Mouse (Mus musculus) cerebellum, adult 2 months (tissue): ENCODE measurements around the gene Vmn1r81. TPM values are rescaled to one million over a fixed set of nuclear protein-coding genes. Genes with fewer than 3 reads are reported as not detected.

ENCODE experiments used
- DNase-seq, 2 experiments: peaks; one replicate each; pipeline ENCODE4 v3.0.0; 2021
- H3K27ac ChIP-seq: fragments of 200-500 bp; 2 replicates; pipeline ENCODE4 v1.5.1; 2012; ENCODE audit warnings: low read length, control low read depth, inconsistent platforms; ENCODE audit not compliant: insufficient read depth
- H3K27me3 ChIP-seq: fragments of 200-500 bp; 2 replicates; pipeline ENCODE4 v1.6.1; 2012; ENCODE audit warnings: inconsistent platforms, mild to moderate bottlenecking, low read length, moderate library complexity; ENCODE audit not compliant: control insufficient read depth, insufficient read depth
- H3K4me1 ChIP-seq: fragments of 200-500 bp; 2 replicates; pipeline ENCODE4 v1.6.1; 2011; ENCODE audit warnings: low read length; ENCODE audit not compliant: control insufficient read depth, insufficient read depth
- H3K4me3 ChIP-seq: fragments of 200-500 bp; replicated peaks from 2 replicates; pipeline ENCODE3; 2011; ENCODE audit warnings: mild to moderate bottlenecking, low read depth, low read length, control low read depth; ENCODE audit not compliant: insufficient read depth
- CTCF ChIP-seq: fragments of 200-500 bp; IDR thresholded peaks from 2 replicates; pipeline ENCODE4 v1.5.1; 2011; ENCODE audit warnings: low read depth, mild to moderate bottlenecking, control low read depth, low read length, moderate library complexity, borderline replicate concordance; ENCODE audit not compliant: insufficient read depth
- POLR2A ChIP-seq: fragments of 200-500 bp; IDR thresholded peaks from 2 replicates; pipeline ENCODE4 v1.6.1; 2011; ENCODE audit warnings: low read length, control low read depth, borderline replicate concordance; ENCODE audit not compliant: insufficient read depth
- WGBS: fragments of 180-500 bp; shearing (Covaris S2); methylation state at CpG from one replicate; pipeline ENCODE4 v1.1.7; 2018; 5-methylcytosine and 5-hydroxymethylcytosine counted together
- polyA plus RNA-seq: library from polyadenylated mRNA; depleted of rRNA; stranded (reverse); fragments of >200 nt; gene quantifications from 2 replicates; pipeline ENCODE4 v1.2.3, GENCODE M21; 2012; rRNA removed

The Vmn1r81 gene
- polyA plus RNA-seq, result not detected in 2 replicates

DNA sequence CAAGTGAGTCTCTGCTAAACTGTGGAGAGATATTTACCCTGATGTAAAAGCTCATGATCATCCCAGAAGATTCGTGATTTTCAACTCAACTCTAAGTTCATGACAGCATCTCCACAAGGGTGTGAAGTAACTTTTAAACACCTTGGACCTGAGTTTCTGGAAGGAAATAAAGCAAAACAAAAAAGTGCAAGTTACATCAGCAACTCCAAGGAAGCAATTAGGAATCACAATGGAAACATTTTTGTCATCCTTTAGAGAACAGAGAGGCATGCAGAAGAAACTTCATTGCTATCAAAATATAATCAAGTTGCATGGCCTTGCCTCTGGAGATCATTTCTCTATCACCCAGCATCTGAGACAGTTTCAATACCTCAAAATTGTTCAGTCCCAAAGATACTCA is at the start of gene Vmn1r81:
Gene Vmn1r81 (minus strand): TSS at position 101 of the 400 bp plus-strand sequence.
- no peak within 1 kb of the TSS for H3K27ac ChIP-seq
- TF ChIP-seq POLR2A (no peak), CTCF (no peak)
- H3K4me1 ChIP-seq, result no peaks in the 10 kb centered on the region
- no peaks in the 10 kb centered on the region for H3K27me3 ChIP-seq
- WGBS, result 75% methylated on average over 1 of the region's 1 CpGs
- H3K4me3 ChIP-seq, result no peak within 1 kb of the TSS
- no peak for DNase-seq

- 43% methylated on average over 2 of the region's 2 CpGs for WGBS
- TF ChIP-seq POLR2A, result no peak
- no peak for TF ChIP-seq CTCF
- DNase-seq, result no peak
- Histone ChIP-seq H3K4me1 (no peaks in the 10 kb centered on the region), H3K27me3 (no peaks in the 10 kb centered on the region), H3K4me3 (no peak within 1 kb of the TSS), H3K27ac (no peak within 1 kb of the TSS)
Observed at GRCm38 (mm10) chr7:12300130-12300529, 32.1 kb upstream of the Vmn1r81 start, which contains the start of gene Vmn1r82. Gene Vmn1r82 (plus strand): TSS chr7:12300430.

DNA sequence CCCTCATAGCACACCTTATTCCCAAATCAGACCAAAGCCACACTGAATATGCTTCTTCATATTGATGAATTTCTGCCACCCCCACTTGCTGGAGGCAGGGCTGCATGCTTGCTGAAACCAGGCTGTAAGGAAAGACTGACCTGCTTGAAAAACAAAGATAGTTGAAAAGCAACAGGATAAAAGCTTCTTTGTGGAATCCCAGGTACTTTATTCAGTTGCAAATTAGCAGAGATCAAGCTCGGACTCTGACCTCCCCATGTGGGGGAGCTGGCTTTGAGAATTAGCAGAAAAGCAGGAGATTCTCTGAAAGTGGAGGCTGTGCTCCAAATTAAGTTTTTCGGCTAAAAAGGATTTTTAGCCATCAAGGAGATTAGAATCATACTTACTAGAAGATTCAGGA is 63.9 kb downstream of the Vmn1r81 start:
- no peak overlapping the region for H3K27ac ChIP-seq
- WGBS, result 57% methylated on average over 2 of the region's 2 CpGs
- H3K4me3 ChIP-seq, result no peak overlapping the region
- no peaks in the 10 kb centered on the region for H3K4me1 ChIP-seq
- TF ChIP-seq CTCF (no peak), POLR2A (no peak)
- H3K27me3 ChIP-seq, result no peaks in the 10 kb centered on the region
- DNase-seq, result no peak

Other genes with a start within 250 kb of the Vmn1r81 start
- gene Vmn1r77, start 231.5 kb downstream of the Vmn1r81 start, polyA plus RNA-seq, result not detected in 2 replicates
- not detected in 2 replicates for gene Vmn1r78, start 118.0 kb downstream of the Vmn1r81 start, polyA plus RNA-seq
- not detected in 2 replicates for gene Vmn1r79, start 97.0 kb downstream of the Vmn1r81 start, polyA plus RNA-seq
- gene Vmn1r80, start 79.0 kb downstream of the Vmn1r81 start, polyA plus RNA-seq, result not detected in 2 replicates
- gene Vmn1r82, start 32.2 kb upstream of the Vmn1r81 start, polyA plus RNA-seq, result not detected in 2 replicates
- not detected in 2 replicates for gene Vmn1r83, start 61.2 kb upstream of the Vmn1r81 start, polyA plus RNA-seq
- not detected in 2 replicates for gene Vmn1r84, start 101.0 kb upstream of the Vmn1r81 start, polyA plus RNA-seq
- 2.9 and 3.3 TPM in 2 replicates for gene Zfp551, start 154.5 kb upstream of the Vmn1r81 start, polyA plus RNA-seq
- 10.8 and 12.4 TPM in 2 replicates for gene Zfp606, start 210.0 kb upstream of the Vmn1r81 start, polyA plus RNA-seq
- gene 2900092C05Rik, start 244.2 kb upstream of the Vmn1r81 start, polyA plus RNA-seq, result not detected in 2 replicates